Mouse (Mus musculus) adrenal gland, postnatal 25 days (tissue): ENCODE results near the gene Clip2. TPM values are rescaled to one million over a fixed set of nuclear protein-coding genes. Genes with fewer than 3 reads are reported as not detected.

Experiments
- DNase-seq: peaks from one replicate; pipeline ENCODE4 v3.0.0; 2021; ENCODE audit warnings: mixed read lengths
- total RNA-seq: library from RNA; stranded (reverse); gene quantifications from 2 replicates; pipeline ENCODE4 v1.2.3, GENCODE M21; 2021

The Clip2 gene
- total RNA-seq, 1 experiment from 2014 or later: 17.8 TPM

DNA sequence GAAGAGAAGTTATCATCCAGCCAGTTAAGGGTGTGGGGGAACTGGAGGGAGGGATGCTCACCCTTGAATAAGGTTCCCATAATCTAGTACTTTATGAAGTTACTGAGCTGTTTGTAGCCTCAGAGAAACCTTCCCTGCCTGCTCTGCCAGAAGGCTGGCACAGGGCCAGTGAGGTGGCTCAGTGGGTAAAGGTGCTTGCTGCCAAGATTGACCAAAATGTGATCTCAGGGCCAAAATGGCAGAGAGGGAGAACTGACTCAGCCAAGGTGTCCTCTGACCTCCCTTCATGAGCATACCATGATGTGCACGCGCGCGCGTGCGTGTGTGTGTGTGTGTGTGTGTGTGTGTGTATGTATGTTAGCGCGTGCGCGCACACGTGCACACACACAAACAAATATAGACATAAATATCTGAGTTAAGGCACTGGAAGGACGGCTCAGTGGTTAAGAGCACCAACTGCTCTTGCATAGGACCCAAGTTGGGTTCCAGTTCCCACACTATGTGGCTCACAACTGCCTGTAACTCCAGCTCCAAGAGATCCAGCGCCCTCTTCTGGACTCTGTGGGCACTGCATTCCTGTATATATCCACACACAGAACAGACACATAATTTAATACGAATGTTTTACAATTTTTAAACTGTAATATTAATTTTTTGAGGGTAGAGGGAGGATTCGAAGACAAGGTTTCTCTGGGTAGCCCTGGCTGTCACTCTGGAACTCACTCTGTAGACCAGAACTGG lies 26.1 kb downstream of the Clip2 start:
- no peak for DNase-seq

DNA sequence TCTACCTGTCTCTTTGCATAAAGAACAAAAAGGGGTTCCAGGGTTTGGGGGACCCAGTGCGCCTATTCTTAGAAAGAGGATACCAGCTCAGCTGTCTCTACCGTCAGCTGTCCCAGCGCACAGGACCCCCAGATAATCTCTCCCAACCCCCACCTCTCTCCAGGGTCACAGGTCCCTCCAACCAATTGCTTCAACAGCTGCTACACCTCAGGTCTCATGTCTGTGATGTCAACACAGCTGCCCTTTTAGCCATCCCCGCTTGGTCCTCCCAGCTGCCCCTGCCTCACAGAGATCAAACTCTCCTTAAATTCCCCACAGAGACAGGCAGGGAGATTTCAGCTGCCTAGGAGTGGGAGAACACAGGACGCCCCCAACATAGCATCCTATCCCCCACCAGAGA lies 28.5 kb downstream of the Clip2 start:
- no peak for DNase-seq

DNA sequence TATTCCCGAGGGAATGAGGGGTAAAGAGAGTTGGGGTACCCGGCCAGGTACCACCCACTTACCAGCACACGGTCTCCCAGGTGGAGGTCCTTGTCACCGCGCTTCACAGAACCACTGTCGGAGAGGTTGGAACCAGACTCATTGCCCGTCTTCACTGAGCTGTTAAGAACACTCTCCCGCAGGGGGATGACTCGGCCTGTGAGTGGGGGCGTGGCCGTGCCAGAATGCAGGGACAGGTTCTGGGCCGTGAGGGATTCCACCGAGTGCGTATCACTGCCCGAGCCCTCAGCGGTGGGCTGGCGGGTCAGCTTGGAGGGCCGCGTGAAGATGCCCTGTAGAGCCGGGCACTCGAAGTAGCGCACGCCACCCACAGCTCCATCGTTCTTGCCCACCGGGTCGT lies 29.7 kb downstream of the Clip2 start:
- no peak for DNase-seq

DNA sequence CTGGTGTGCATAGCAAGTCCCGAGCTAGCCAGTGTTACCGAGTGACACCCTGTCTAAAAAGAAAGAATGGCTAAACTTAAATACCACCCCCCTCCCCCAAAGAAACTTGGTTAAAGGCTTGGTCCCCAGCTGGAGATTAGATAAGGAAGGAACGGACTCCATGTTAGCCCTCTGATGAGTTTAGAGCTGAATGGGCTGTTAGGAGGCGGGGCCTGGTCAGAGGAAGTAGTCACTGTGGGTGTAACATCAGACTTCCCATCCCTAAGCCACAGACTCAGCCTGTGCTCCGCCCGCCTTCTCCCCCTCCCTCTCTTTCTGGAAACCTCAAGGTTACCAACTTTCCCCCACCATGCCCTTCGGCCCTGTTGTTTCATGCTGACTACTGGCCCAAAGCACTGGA lies 30.4 kb downstream of the Clip2 start:
- no peak for DNase-seq

DNA sequence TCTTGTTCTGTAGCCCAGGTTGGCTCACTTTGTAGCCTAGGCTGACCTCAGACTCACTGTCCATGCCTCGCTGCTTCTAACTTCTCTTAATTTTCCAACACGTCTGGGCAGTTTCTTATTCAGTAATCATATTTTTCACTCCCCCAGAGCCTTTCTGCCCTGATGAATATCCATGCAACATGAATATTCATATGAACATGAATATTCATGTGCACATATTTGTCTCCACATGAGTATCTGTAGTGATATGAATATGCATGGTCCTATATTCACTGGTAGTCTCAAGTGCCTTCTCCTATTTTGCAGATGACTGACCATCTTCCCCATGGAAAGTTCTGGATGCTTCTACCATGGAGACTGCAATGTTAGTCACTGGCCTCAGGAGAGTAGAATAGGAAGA lies 31.1 kb downstream of the Clip2 start:
- no peak for DNase-seq

DNA sequence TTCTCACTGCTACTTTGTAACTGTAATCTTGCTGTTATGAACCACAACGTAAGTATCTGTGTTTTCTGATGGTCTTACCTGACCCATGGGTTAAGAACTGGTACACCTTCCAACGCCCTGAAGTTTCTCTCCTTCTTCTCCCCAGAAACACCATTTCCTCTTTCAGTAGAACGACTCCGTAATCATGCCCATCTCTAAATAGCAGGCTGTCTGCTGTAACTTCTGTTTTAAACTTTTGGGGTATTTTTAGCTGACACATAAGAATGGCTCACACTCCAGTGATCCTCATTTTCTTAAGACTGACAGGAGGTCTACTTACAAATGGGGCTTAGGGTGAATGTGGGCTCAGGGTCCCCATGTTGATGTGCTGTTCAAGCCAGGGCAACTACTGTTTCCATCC lies 32.1 kb downstream of the Clip2 start:
- no peak for DNase-seq

DNA sequence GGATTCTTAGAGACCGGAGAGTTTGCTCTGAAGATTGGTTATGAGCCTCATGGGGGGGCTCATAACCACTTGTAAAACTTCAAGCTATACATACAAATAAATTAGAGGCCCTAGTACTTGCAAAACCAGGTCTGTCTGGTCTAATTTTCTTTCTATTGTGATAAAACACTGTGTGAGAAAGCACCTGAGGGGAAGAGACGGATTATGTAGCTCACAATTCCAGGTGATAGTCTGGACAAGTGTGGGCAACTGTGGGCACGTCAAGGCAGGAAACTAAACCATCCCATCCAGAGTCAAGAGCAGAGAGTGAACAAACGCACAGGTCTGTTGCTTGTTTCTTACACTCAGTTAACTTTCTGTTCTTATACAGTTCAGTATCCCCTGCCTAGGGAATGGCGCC lies 32.8 kb downstream of the Clip2 start:
- DNase-seq: no peak

DNA sequence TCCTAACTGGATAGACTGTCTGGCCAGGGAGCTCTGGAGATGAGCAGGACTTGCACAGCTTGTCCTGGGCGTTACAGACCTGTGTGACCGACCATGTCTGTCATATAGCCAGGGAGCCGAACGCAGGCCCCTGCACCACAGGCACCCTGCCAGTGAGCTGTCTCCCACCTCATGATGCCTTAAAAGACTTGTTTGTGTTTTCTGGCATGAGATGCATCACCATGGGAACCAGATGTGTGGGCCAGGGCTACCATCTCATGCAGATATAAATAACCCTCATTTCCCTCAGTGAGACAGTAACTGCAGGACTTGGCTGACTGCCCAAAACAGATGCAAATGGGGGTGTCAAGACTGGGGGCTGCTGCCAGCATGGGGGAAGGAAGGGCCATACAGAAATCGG lies 40.1 kb downstream of the Clip2 start:
- no peak for DNase-seq

DNA sequence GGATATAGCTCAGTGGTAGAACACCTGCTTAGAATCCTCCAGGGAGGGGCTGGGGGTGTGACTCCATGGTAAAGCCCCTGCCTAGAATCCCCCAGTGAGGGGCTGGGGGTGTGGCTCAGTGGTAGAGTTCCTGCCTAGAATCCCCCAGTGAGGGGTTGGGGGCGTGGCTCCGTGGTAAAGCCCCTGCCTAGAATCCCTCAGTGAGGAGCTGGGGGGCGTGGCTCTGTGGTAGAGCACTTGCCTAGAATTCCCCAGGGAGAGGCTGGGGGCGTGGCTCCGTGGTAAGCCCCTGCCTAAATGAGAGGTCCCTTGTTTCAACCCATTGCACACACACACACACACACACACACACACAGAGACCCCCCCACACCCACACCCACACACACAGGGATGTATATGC lies 42.0 kb downstream of the Clip2 start:
- no peak for DNase-seq

DNA sequence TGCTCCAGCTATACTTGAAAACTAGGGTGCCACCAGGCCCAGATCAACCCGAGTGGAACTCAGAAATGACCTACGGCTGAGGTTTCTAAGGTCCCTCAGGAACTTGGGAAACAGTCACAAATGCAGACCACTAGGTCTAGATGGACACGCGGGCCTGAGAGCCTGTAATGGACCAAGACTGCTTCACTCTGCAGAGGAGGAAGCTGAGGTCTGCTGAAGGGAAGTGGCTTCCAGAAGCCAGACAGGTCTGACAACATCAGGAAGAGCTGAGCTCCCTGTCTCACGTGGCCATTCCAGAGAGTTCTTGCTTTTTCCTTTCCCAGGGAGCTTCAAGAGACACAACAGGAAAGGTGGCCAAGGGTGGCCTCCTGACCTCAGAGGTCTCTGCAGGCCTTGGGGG lies 43.3 kb downstream of the Clip2 start:
- DNase-seq: no peak

DNA sequence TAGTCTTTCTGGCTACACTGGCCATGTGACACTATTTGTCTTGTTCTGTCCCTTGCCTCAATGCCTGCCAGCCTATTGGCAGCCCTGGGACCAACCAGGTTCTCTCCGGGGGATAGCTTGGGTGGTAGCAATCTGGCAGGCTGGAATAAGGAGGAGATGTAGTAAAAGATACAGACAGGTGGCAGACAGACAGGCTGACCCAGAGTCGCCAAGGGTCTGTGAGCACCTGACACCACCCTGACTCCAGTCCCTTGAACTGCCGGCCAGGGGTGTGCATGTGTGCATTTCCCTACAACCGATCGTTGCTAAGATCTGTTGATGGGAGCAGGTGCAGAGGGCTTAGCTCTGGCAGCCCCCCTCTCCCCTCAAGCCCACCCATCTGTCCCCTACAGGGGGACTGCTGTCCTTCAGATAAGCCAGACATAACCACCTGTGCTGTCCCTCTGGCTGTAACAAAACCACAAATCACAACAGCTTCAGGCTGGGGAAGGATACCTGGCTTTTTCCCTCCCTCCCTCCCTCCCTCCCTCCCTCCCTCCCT lies 44.3 kb downstream of the Clip2 start:
- no peak for DNase-seq

DNA sequence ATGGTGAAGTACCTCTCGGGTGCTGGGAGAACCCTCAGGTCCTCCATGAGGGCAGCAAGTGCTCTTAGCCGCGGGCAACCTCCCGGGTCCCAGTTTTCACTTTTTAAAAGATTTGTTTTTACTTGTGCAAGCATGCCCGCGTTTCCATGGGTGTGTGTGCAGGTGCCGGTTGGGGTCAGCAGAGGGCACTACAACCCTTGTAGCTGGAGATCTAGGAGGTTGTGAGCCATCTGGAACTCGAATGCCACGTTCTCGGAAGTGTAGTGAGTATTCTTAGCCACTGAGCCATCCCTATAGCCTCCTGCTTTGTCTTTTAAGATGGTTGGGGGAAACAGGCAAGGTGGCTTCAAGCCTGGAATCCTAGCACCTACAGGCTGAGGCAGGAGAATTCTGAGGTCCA lies 44.9 kb downstream of the Clip2 start:
- peak; percentile 76 for DNase-seq

DNA sequence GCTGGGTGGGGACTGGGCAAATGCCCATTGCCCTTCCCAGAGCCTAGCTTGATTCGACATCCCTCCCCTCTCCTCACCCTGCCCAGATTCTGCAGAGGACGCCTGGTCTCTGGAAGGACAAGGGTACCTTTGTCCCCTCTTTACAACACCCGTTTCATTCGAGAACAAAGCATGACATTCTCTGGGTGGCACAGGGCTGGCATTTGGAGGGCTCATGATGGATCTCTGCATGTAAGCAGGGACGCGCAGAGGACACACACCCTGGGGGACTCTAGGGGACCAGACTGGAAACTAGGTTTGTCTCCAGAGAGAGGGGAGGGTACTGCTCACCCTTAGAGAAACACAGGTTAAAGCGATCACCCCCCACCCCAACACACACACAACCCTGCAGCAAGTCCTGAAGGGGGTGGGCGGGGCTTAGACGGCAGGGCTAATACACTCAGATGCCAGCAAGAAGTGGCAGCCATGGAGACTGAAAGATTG lies 46.4 kb downstream of the Clip2 start:
- no peak for DNase-seq

DNA sequence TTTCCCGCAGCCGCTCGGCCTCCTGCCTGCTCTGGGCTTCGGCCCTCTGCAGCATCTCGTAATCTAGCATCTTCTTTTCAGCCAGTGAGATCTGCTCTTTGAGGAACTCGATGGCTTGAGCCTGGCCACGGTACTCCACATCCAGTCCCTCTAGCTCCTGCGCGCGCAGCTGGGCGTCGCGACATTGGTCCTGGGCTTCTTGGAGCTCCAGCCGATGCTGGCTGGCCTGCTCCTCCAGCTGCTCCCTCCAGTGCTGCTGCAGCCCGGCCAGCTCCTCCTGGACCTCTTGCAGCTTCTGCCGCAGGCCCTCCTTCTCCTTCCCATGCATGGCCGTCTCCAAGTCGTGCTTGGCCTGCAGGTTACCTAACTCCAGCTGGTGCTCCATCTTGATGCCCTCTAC lies 49.6 kb downstream of the Clip2 start:
- no peak for DNase-seq

DNA sequence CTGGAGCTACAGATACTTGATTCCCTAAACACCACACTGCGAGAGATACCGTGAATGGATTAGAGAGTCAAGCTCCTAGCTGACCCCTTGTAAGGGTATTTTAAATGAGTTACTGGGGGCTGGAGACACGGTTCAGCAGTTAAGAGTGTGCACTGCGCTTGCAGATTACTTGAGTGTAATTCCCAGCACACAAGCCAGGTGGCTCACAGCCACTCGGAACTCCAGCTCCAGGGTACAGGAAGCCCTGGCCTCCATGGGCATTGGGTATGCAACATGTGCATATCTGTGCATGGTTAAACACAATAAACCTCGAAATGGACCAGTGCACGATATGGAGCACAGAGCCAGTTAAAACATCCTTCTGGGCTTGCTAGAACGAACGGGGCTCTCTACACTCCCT lies 50.8 kb downstream of the Clip2 start:
- DNase-seq: no peak

DNA sequence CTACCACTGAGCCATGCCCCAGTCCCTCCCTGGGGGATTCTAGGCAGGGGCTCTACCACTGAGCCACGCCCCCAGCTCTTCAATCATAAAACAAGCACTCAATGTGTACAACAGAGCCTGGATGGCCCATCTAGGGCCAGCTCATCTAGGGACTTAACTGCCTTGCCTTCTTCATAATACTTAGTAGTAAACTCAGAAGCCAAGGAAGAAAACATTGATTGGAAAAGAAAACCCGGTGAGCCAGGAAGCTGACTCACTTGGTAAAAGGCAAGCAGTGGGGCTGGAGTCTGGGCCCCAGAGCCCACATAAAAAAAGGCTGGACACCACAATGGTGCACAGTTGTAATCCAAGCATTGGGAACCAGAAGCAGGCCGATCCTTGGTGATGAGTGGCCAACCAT lies 51.6 kb downstream of the Clip2 start:
- no peak for DNase-seq

DNA sequence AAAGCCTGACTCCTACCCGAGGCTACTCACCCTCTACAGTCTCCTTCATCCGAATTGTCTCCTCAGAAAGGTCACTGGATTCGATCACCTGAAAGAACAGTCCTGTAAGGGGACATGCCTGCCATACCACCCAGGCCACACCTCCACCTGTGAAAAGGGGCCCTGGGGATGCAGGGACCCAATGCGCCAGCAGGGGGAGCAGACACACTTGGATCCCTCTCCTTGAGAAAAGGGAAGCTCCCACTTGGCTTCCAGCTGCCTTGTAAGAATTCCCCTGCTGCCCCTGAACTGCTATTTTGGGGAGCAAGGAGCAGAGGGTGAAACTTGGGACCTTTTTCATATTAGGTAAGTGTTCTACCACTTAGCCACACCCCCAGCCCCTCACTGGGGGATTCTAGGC lies 52.2 kb downstream of the Clip2 start:
- DNase-seq: peak; percentile 65

DNA sequence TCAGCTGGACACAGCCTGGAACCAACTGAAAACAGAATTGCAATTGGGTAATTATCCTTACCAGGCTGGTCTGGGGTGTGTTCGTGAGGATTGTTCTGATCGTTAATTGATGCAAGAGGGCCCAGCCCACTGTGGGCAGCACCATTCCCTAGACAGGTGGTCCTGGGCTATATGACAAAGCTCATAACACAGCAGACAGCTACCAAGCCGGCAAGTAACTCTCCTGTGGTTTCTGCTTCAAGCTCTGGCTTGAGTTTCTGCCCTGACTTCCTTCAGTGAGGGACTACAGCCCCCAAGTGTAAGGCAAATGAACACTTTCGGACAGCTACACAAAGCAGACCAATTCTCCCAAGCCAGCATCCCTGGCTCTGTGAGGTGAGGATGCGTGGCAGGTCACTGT lies 55.2 kb downstream of the Clip2 start:
- no peak for DNase-seq

DNA sequence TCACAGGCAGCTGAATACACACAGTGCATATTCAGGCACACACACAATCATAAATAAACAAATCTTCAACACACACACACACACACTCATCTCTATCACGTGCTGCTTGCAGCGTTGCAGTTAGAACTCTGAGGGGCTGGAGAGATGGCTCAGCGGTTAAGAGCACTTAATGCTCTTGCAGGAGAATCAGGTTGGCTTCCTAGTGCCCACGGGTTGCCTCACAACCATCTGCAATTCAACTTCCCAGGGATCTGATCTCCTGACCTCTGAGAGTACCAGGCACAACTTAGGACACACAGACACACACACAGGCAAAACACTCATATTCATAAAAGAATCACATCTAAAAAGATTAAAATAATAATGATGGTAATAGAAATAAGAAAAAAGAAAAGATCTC lies 56.4 kb downstream of the Clip2 start:
- no peak for DNase-seq

DNA sequence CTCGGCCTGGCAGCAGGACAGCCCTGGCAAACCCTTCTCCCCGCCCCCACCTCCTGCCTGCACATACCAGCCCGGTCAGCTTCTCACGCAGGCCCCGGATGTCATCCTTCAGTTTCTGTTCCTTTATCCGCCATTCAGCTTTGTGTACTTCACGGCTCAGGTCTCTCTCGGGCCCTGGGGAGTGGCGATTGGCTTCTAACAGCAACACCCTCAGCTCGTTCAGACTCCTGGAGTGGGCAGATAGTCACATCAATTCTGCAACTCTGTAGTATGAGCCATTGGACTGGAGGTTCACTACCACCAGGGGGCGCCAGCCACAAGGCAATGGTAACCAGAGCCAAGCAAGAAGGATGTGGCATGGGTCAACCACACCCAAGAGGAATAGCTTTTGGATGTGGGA lies 58.1 kb downstream of the Clip2 start:
- peak; percentile 92 for DNase-seq

DNA sequence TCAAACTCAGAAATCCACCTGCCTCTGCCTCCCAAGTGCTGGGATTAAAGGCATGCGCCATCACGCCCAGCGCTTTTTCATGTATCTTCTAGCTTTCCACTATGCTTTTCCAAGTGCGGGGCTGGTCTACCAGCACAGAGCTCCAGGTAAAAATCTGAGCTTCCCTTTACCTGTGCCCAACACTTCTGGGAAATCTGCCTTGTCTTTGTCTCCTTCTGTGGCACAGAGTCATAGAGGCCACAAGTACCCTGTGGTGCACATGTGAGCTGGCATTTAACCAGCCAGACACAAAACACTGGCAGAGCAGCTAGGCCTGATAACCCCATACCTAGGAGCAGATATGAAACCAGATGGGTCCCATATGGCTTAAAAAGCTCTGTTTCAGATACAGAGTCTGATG lies 59.3 kb downstream of the Clip2 start:
- no peak for DNase-seq

DNA sequence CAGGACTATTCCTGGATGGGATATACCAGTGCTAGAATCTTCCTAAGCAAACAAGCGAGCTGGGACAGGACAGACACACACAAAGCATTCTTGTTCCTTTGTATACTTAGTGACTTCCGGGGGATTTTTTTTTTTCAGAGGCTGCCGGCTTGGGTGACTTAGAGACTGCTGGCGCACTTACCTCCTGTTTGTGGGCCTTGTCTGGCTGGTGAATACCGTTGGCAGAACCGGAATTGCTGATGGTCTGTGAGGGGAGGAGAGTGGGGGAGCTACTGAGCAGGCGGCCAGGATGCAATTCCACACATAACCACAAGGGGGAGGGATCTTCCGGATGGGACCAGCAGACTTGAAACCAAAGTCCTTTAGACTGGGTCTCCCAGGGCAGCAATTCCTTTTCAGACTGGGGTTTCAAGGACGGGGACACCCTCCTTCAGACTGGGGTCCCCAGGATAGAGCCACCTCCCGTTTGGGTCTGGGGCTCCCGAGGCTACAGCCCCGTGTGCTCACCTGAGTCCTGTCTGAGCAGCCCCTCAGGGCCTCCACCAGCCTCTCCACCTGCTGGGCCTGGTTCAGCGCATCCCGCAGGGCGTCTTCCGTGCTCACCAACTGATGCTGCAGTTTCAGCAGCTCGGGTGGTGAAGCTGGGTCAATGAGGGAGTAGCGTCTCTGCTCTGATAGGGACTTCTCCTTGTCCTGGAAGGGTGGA lies 60.4 kb downstream of the Clip2 start:
- DNase-seq: peak; percentile 76

DNA sequence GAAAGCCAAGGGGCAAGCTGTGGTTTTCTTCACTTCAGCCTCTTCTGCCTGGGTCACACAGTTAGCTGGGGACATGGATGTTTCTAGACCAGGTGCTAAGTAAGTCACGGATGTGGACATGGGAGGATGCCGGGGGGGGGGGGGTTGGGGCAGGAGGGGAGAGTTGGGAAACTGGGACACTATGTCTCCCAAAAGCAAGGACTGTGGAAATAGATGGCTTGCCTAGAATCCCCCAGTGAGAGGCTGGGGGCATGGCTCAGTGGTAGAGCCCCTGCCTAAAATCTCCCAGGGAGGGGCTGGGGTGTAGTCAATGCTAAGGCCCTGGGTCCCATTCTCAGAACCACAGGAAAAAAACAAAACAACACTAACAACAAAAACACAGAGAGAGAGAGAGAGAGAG lies 61.0 kb downstream of the Clip2 start:
- DNase-seq: no peak

DNA sequence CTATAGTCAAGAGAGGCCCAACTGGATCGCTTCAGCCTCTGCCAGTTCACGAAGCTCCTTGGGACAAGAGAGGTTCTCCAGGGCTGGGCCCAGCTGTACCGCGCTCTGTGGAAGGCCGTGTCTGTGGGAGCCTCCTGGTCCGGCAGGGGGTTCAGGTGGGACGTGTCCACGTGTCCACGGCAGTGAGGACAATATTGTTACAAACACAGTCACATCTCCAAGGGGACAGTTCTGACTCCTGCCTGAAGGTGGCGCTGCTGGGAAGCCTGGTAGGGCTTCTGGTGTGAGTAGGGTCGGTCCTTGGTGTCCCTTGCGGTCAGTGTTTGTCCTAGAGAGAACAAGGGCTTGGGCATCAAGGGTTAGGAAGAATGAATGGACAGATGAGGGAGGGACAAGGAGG lies 61.8 kb downstream of the Clip2 start:
- DNase-seq: no peak
